Mouse (Mus musculus) layer of hippocampus, adult 18-20 months (tissue): ENCODE measurements around the gene Kcnh2. TPM values are rescaled to one million over a fixed set of nuclear protein-coding genes. Genes with fewer than 3 reads are reported as not detected.

ENCODE experiments used
- DNase-seq, 2 experiments: peaks; one replicate each; pipeline ENCODE4 v3.0.0; 2022; ENCODE audit warnings: low spot score in 2 of 2
- total RNA-seq, 2 experiments: library from RNA; stranded (reverse); gene quantifications; 2 replicates each; pipeline ENCODE4 v1.2.3; 2021

Gene Kcnh2
- total RNA-seq, 2 experiments from 2014 or later = 23.0 to 26.8 TPM

DNA sequence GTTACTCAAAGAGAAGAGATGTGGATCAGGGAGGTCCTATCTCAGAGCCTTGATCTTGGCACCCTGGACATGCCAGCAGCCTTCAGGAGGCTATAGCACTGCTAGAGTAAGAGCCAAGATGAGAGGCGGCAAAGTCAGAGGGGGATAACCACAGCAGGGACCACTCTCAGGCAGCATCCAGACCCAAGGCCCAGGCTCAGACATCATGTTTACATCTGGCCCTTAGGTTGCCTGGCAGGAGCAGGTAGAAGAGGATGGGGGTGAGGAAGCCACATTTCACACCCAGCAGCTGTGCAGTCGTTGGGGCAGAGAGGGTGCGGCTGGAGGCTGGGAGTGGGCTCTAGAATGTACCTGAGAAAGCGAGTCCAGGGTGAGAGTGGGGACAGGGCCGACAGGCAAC lies 30.5 kb downstream of the Kcnh2 start:
- DNase-seq = no peak

DNA sequence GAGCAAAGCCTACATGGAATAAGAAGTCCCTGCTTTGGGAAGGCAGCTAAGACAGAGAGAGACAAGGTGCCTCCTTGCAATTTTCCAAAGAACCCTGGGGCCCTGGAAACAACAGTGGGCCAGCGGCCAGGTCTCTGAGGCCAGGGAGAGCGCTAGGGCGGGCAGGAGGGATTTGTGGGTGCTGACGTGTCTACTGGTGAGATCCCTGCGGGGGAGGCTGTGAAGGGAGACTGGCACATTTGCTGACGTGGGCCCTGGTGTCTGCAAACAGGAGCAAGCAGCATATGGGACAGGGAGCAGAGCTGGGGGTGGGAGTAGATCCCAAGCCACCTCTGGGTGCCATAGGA lies 31.0 kb downstream of the Kcnh2 start:
- peak; percentile 35 to 37 for DNase-seq

DNA sequence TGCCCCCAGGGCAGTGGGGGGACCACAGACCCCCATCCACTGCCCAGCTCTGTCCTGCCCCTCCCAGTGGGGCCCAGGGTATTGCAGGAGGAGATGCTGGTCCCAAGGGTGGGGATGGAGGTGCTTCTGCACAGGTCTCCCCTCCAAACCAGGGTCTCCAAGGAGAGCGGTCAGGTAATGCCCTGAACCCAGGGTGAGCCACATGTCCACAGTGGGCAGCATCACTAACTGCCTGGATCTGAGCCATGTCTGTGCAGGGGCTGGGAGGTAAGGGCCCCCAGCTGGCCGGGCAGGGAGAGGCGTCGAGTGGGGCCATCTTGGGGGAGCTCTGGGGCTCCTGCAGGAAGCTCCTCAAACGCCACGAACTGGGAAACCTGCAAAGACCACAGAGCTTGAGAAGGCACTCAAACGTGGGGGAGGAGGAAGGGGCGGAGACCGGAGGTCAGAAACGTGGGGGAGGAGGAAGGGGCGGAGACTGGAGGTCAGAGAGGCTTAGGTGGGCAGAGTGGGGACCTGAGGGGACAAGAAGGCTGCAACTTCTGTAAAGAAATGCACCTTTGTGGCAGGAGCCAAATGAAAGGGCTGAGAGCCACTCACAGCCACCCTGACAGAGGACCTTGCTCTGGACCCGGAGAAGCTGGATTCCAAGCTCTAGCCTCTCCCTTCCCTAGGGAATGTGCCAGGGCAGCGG lies 31.5 kb downstream of the Kcnh2 start:
- no peak for DNase-seq

DNA sequence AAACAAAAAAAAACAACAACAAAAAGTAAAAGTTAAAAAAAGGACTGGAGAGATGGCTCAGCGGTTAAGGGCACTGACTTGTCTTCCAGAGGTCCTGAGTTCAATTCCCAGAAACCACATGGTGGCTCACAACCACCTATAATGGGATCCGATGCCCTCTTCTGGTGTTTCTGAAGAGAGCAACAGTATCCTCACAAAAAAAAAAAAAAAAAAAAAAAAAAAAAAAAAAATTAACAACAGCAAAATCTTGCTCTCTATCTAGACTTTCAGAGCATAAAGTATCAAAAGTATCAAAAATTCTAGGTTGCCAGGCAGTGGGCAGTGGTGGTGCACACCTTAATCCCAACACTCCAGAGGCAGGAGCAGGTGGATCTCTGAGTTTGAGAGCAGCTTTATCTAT lies 42.2 kb downstream of the Kcnh2 start:
- no peak for DNase-seq

DNA sequence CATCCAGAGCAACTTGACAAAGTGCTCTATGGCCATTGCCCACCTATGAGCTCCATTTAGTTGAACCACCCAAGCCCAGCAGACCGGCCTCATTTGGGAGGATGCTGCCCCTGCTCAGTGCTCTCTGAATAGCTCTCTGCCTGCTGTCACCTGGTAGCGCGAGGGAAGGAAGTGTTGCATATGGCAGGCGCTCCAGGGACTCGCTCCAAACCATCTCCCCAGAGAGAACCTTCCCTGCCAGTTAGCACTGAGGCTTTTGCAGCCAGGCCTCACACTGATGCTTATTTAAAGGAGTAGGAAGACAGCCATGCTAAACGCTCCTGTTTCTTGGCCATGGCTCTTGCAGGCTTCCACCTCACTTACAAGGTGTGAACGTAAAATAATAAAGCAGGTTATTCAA lies 42.8 kb downstream of the Kcnh2 start:
- DNase-seq = no peak

DNA sequence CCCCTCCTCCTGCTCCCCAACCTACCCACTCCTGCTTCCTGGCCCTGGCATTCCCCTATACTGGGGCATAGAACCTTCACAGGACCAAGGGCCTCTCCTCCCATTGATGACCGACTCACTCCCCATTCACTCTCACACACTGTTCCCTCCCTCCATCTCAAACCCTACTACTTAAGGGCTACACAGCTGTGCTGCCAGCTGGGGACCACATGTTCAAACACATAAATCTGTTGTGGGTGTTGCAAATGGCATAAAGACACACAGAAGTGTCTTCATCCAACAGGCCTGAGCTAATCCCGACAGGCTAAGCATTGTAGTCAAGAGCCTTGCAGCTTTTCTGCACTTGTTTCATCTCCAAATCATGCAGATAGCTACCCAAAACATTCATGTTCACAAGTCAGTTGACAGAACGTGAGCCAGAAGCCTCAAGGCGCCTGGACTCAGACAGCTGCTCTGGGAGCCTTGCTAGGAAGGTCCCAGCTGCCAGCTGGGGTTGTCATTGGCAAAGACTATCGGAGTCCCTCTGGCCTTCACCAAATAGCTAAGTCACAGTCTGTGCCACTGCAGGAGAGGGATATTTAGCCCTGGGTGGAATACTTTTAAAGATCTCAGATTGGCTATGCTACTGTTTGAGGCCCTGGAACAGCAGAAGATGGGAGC lies 44.2 kb downstream of the Kcnh2 start:
- no peak for DNase-seq

DNA sequence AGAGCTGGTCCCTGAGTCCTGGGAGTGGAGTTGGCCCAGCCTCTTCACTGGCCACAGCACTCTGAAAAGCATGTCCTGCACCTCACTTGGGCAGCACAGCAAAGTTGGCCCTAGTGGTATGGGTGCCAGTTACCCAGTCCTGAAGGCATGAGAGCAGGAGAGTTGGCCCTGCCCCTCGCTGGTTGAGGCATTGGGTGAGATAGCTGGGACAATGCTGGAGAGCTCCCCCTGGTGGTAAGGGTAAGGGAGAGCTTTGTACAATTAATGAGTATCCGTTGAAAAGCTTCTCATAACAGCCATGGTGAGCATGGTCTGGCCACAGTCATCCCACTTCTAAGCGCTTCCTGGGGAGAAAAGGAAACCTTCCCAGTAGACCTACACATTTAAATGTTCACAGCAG lies 48.2 kb downstream of the Kcnh2 start:
- no peak for DNase-seq

DNA sequence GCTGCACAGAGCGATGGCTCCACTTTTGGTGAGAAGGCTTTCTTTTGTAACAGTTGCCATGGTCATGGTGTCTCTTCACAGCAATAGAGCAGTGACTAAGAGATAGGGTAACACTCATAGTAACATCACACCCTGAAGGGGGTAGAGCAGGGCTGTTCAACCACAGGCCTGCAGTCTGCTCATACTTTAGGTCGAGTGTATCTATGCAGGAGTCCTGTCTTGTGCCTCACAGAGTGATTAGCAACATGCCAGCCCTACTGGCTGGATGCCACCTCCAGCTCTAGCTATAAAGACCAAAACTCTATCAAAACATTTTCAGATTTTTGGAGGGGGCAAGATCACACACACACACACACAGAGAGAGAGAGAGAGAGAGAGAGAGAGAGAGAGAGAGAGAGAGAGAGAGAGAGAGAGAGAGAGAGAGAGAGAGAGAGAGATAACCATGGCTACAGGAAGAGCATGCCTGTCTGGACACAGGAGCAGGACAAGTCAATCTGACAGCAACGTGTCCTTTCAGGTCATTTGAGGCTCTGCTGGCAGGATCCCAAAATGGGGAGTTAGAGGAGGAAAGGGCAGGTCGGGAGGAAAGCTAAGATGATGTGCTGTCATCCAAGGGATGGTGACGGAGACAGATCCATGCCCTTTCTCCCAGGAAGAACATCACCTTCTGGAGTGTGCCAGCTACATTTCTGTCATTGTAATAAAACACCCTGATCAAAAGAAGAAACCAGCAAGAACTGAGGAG lies 51.4 kb downstream of the Kcnh2 start:
- DNase-seq = no peak

DNA sequence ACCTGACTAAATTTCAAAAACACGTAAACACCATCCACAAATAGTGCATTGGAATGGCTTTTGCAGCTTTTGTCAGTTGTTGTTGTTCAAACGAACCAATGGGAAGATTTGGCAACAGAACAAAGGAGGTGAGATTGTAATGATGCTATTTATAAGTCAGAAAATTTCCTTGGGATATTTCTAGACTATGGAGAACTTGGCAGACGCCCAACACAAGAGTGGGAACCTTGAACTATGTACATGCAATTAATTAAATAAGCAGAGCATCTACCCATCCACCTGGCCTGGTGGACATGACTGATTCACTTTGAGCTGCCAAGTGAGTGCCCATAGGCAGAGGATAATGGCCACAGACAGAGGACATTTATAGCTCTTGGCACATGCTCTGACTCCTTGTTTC lies 59.5 kb downstream of the Kcnh2 start:
- no peak for DNase-seq

DNA sequence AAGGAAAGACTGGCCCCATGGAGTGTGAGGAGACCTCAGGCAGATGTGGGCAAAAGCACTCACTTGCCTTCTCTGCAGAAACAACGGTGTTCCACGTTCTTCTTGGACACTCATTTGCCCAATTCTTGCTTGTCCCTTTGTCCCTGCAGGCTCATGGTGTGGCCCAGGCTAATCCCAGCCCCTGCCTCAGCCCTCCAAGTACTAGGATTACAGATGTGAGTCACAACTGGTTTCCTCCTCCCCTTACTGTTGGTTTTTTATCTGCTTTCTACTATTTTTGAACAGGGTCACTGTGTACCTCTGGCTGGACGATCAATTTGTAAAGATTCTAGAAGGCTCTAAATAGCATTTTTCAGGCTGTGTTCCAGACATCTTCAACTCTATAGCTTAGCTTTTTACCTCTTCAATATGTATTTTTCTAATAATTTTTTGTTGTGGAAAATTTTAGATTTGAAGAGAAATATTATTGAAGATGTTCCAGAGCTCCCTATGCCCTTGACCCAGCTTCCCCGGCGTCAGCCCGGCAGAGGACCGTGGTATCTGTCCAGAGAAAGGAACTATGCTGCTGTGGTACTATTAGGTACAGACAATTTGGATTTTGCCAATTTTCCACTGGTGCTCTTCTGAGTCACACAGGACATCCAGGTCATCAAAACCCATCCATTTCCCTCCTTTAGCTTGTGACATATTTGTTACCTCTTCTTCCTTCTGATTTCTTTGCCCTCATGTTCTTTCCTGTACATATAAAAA lies 65.0 kb downstream of the Kcnh2 start:
- DNase-seq = no peak

DNA sequence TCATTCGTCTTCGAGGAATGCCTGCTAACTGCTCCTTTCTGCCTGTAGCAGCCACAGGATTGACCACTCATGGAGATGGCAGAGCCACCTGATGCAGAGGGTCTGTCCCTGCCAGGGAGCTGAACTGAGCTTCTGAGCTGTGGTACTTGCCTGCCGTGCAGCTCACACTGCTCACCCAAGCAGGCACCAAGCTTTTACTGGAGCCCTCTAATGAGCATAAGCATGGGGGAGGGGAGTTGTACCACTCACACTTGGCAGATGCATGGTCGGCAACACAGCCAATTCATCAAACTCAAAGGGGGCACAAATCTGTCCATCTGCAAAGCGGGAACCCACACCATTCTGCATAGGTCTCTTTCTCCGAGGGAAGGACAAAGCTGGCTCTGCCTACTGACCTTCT lies 67.3 kb downstream of the Kcnh2 start:
- no peak for DNase-seq

DNA sequence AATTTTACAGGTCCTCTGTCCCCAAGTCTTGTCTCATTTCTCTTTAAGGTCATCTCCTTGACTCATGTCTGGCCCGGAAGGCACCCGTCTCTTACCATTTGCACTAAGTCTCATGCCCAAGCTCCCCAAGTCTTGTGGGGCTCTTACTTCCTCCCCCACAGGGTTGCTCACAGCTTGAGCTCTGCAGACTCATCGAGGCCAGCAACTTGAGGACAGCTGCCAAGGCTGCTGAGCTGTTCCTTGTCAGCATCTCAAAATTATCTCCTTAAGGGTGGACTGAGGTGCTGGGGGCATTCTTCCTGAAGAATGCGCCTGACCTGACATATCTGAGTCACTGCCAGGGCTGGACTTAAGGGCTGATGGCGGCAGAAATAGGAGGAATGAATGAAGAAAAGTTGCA lies 68.2 kb downstream of the Kcnh2 start:
- no peak for DNase-seq

DNA sequence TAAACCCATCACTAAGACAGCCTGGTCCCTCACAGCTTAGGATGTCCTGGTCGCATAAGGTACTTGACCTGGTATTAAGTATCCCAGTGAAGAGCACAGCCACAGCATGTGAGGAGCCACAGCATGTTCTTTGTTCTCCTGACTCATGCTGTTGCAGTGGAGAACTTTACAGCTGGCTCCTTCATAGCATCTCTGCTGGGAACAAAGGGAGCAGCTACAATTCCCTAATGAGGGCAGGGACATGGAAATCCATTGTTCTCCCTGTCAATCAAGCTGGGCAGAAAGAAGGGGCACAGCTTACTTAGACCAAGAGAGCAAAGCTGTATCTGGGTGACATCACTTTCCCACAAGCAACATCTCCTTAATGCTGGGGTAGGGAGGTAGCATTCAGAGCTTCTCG lies 70.9 kb downstream of the Kcnh2 start:
- no peak for DNase-seq

DNA sequence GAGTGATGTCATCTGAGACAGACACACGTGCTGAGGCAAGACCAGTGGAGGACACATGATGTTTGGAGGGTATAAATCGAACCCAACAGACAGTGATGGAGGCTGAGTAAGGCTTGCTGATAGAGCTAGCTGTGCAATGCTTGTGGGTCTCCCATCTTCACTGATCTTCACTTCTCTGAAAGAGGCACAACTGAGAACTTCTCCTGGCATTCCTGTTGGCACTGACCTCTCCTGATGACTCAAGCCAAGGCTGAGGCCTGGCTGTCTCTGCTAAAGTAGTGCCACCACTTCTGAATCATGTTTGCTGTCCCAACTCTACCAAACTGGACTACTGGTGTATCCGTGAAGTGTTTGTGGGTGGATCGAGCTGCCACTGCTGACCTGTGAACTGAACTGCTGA lies 71.9 kb downstream of the Kcnh2 start:
- no peak for DNase-seq

DNA sequence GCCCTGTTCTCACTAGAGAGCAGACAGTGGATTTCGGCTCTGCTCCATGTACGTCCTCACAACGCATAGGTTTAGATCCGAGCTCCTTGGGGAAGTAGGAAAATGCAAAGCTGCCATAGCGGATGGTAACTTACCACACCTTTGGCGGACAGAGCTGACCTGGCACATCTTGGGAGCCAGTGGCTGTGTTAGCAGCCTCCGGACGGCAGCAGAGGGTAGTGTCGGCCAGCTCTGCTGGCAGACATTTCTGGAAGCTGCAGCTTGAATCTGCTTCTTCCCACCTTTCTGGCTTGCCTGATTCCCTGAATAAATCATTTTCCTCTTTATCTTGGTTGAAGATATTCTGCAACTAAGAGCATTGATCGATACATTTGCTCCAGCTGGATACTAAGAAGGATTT lies 73.2 kb downstream of the Kcnh2 start:
- no peak for DNase-seq

DNA sequence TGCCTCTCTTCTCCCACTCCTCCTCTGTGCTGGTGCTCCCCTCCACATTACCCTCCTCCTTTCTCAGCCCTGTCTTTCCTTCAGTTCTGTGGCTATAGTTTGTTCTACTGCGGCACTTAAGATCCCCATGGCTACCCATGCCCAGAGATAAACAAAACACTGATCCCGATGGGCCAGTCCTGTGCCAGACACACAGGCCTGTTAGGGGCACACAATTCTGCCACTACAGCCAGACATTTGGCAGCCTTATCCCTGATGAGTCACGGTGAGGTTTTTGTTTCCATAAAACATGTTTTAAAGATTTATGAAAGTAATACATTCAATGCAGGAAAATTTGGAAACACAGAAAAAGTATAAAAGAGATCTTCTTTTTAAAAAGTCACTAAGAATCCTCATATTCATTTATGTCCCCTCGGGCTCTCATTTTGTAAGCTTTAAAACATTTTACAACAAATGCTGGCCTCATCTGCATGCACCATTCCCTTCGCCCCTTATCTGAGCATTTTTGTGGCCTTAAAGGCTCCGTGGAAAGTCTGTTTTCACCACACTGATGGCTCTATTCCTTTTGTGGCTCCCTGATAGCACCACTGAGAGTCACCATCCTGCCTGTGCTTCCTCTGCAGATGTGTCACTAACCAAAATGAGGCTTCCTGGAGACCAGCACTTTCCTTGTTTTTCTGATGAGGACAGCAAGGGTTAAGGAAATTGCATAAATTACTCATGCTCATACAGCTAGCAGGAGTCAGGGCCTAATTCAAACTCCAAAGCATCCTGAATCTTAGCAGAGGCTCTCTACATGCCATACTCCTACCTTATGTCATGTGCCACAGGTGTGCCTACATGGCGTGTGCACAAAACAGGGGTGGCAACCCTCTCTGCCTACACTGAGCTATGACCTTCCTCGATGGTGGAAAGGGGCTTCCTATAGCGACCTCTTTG lies 77.5 kb downstream of the Kcnh2 start:
- DNase-seq = no peak

DNA sequence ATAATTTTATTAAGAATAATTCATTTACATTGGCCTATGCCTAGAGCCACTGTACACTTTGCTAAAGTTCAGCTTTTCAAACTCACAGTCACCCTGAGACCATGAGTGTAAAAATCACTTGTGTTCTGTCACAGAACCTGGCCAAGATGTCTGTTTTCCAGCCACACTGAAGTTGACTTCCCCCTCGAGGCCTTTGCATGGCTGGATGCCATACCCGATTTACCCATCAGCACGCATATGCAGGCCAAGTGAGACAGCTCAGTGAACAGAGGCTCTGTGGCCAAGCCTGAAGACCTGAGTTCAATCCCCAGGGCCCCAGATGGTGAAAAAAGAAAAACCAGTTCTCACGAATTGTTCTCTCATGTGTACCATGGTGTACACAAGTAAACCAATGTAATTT lies 80.5 kb downstream of the Kcnh2 start:
- no peak for DNase-seq
